Comparison of ENCODE assay signal across 7 mouse cellular contexts in genomic region chr12:86887381-86888129, GRCm38 (mm10). TPM values are rescaled to one million over a fixed set of nuclear protein-coding genes. Genes with fewer than 3 reads are reported as not detected.
DNase-seq lines count a peak whose midpoint lies in the region; ATAC-seq and TF ChIP-seq lines count a peak whose summit lies in the region.

No protein-coding gene starts in this region.

- 0 out of 2 replicates have a peak overlapping the region, but pooled peaks have one; percentile 51 for H3K9ac ChIP-seq in forebrain, embryonic 12.5 days
- H3K9ac ChIP-seq in liver, embryonic 12.5 days, result peak overlapping the region; percentile 64; the same call in 1 of the 2 replicates

- no peak for TF ChIP-seq POLR2A in thymus, adult 2 months (IDR thresholded peaks at IDR 0.05; ENCODE audit: control insufficient read depth, extremely low read depth, insufficient read depth, low read length, poor library complexity)

- H3K27ac ChIP-seq in thymus, adult 2 months (ENCODE audit: control insufficient read depth, insufficient read depth, low read length), result peak overlapping the region; percentile 42
- H3K27ac ChIP-seq in forebrain, embryonic 12.5 days, result peak overlapping the region; percentile 98
- peak overlapping the region; percentile 85 for H3K27ac ChIP-seq in liver, embryonic 12.5 days

- 31% methylated on average over 14 of the region's 14 CpGs for WGBS in thymus, adult 2 months
- WGBS in forebrain, embryonic 12.5 days, result 31% methylated on average over 14 of the region's 14 CpGs
- WGBS in liver, embryonic 12.5 days (ENCODE audit: insufficient replicate concordance), result 39% methylated on average over 14 of the region's 14 CpGs

- no peaks in the 10 kb centered on the region for H3K36me3 ChIP-seq in thymus, adult 2 months (ENCODE audit: control insufficient read depth, insufficient read depth, low read length)
- H3K36me3 ChIP-seq in forebrain, embryonic 12.5 days (replicated peaks), result no peaks in the 10 kb centered on the region
- H3K36me3 ChIP-seq in liver, embryonic 12.5 days, result no peaks in the 10 kb centered on the region

- H3K27me3 ChIP-seq in thymus, adult 2 months (ENCODE audit: control insufficient read depth, insufficient read depth, low read length), result no peaks in the 10 kb centered on the region; the same call in 1 of the 2 replicates
- H3K27me3 ChIP-seq in forebrain, embryonic 12.5 days, result no peaks in the 10 kb centered on the region
- H3K27me3 ChIP-seq in liver, embryonic 12.5 days (replicated peaks), result peaks cover 99% of the 10 kb centered on the region

- no peak for TF ChIP-seq CTCF in thymus, adult 2 months (IDR thresholded peaks at IDR 0.05; ENCODE audit: borderline replicate concordance, control insufficient read depth, extremely low read depth, insufficient read depth, low read length, poor library complexity)

- H3K4me3 ChIP-seq in thymus, adult 2 months (ENCODE audit: control insufficient read depth, insufficient read depth, low read length), result peak overlapping the region; percentile 42
- no peak overlapping the region; the same call in 1 of the 2 replicates for H3K4me3 ChIP-seq in forebrain, embryonic 12.5 days (replicated peaks)
- peak overlapping the region; percentile 52 for H3K4me3 ChIP-seq in liver, embryonic 12.5 days

- DNase-seq in thymus, adult 2 months, result no peak
- DNase-seq in thymus, postnatal 14 days, result no peak
- no peak for DNase-seq in cerebellum, adult 9-10 months
- no peak for DNase-seq in embryo, embryonic 10 days (ENCODE audit: low spot score)
- DNase-seq in layer of hippocampus, postnatal 10 days (ENCODE audit: low spot score in 2 of 2), result no peak

- H3K9me3 ChIP-seq in forebrain, embryonic 12.5 days, result no peaks in the 10 kb centered on the region
- H3K9me3 ChIP-seq in liver, embryonic 12.5 days (replicated peaks), result no peaks in the 10 kb centered on the region

- H3K4me1 ChIP-seq in thymus, adult 2 months (replicated peaks; ENCODE audit: control insufficient read depth, insufficient read depth, low read length), result peaks cover 53% of the 10 kb centered on the region
- peaks cover 81% of the 10 kb centered on the region for H3K4me1 ChIP-seq in forebrain, embryonic 12.5 days
- peaks cover 83% of the 10 kb centered on the region for H3K4me1 ChIP-seq in liver, embryonic 12.5 days

- ATAC-seq in forebrain, embryonic 12.5 days (ENCODE audit: low FRiP score), result no peak
- no peak for ATAC-seq in liver, embryonic 12.5 days

- H3K4me2 ChIP-seq in forebrain, embryonic 12.5 days, result peak overlapping the region; percentile 51
- peak overlapping the region; percentile 74 for H3K4me2 ChIP-seq in liver, embryonic 12.5 days

RNA-seq across cellular contexts. Expression of gene Irf2bpl, which starts 3.0 kb away (rescaled TPM):
- polyA plus RNA-seq in thymus, adult 2 months (2012; rRNA removed), result 38.6 and 46.1 TPM in 2 replicates
- polyA plus RNA-seq in forebrain, embryonic 12.5 days (2016; fragmentation: Nextera tagmentation; extraction: Ambion mirVana), result 74.8 and 81.9 TPM in 2 replicates
- polyA plus RNA-seq in liver, embryonic 12.5 days (2016; fragmentation: Nextera tagmentation; extraction: Ambion mirVana), result 6.7 and 7.7 TPM in 2 replicates
- 10 to 100 TPM; 77.9 to 81.5 TPM for total RNA-seq in layer of hippocampus, postnatal 10 days (2021)

RNA-seq across cellular contexts. Expression of gene Cipc, which starts 59.3 kb away (rescaled TPM):
- polyA plus RNA-seq in thymus, adult 2 months (2012; rRNA removed), result 43.8 and 56.5 TPM in 2 replicates
- 49.5 and 51.4 TPM in 2 replicates for polyA plus RNA-seq in forebrain, embryonic 12.5 days (2016; fragmentation: Nextera tagmentation; extraction: Ambion mirVana)
- 18.0 and 19.2 TPM in 2 replicates for polyA plus RNA-seq in liver, embryonic 12.5 days (2016; fragmentation: Nextera tagmentation; extraction: Ambion mirVana)
- 10 to 100 TPM; 55.2 to 58.1 TPM for total RNA-seq in layer of hippocampus, postnatal 10 days (2021)

Comparison
In these comparisons a context has a peak if more than half of its experiments do, and no peak if none do; other contexts are left out.
1. H3K27ac ChIP-seq: peak in every context shown above with its lines; median percentile 98 in forebrain, embryonic 12.5 days; 85 in liver, embryonic 12.5 days; 42 in thymus, adult 2 months.